26 mouse cellular contexts compared by ENCODE assay signal in genomic region chr12:76484881-76485280, GRCm38 (mm10). TPM values are rescaled to one million over a fixed set of nuclear protein-coding genes. Genes with fewer than 3 reads are reported as not detected.
DNase-seq lines count a peak whose midpoint lies in the region; ATAC-seq and TF ChIP-seq lines count a peak whose summit lies in the region.
"Had no signal": no experiment of that assay in that cellular context is flagged by ENCODE, and none has a peak within 500 bp of the region (broad histone marks: within the 10 kb centered on the region; RNA-seq: fewer than 3 reads in every experiment).

No protein-coding gene starts in this region.

- peaks cover 14% of the 10 kb centered on the region for H3K4me1 ChIP-seq in kidney, embryonic 16.5 days (ENCODE audit: insufficient read depth, low read length)
- H3K4me1 ChIP-seq in kidney, embryonic 14.5 days (ENCODE audit: control insufficient read depth, insufficient read depth, low read length), result peaks cover 4% of the 10 kb centered on the region; the same call in 1 of the 2 replicates
- peaks cover 6% of the 10 kb centered on the region; the same call in 1 of the 2 replicates for H3K4me1 ChIP-seq in lung, postnatal 0 days (ENCODE audit: insufficient read depth, low read depth, low read length)
- H3K4me1 ChIP-seq in stomach, embryonic 14.5 days (ENCODE audit: control insufficient read depth, insufficient read depth, low read length), result peaks cover 9% of the 10 kb centered on the region; the same call in 1 of the 2 replicates
- H3K4me1 ChIP-seq: forebrain, embryonic 13.5 days; limb, embryonic 10.5 days; liver, embryonic 13.5 days; neural tube, embryonic 12.5 days had no signal

- no peaks in the 10 kb centered on the region for H3K9me3 ChIP-seq in kidney, embryonic 16.5 days (ENCODE audit: low read length)
- H3K9me3 ChIP-seq in kidney, embryonic 14.5 days (ENCODE audit: control insufficient read depth, low read length), result no peaks in the 10 kb centered on the region
- H3K9me3 ChIP-seq in lung, postnatal 0 days (ENCODE audit: low read length), result no peaks in the 10 kb centered on the region
- no peaks in the 10 kb centered on the region for H3K9me3 ChIP-seq in stomach, embryonic 14.5 days (ENCODE audit: control insufficient read depth, low read depth, low read length)
- H3K9me3 ChIP-seq: forebrain, embryonic 13.5 days; limb, embryonic 10.5 days; limb, embryonic 15.5 days; liver, embryonic 13.5 days; neural tube, embryonic 12.5 days had no signal

- DNase-seq in lung, postnatal 0 days (ENCODE audit: low spot score), result no peak
- DNase-seq in lung, postnatal 14 days, result no peak
- no peak for DNase-seq in thymus, postnatal 14 days
- DNase-seq in embryo, embryonic 10.5 days (ENCODE audit: low spot score), result no peak
- DNase-seq: B cell, adult 2 months; cerebellum, adult 2 months; cerebellum, postnatal 14 days; gastrocnemius, postnatal 25 days; heart, adult 18-20 months; kidney, postnatal 14 days; layer of hippocampus, adult 9-11 months; liver, embryonic 13.5 days; lung, adult 18-20 months; right cerebral cortex, adult 18-20 months; spleen, adult 18-20 months had no signal

- TF ChIP-seq EP300 in lung, postnatal 0 days (IDR thresholded peaks at IDR 0.05), result no peak

- no peak for TF ChIP-seq CTCF in lung, postnatal 0 days (IDR thresholded peaks at IDR 0.05)

- 15% methylated on average over 4 of the region's 4 CpGs for WGBS in kidney, embryonic 16.5 days
- WGBS in kidney, embryonic 14.5 days, result 14% methylated on average over 4 of the region's 4 CpGs
- WGBS in lung, postnatal 0 days, result 16% methylated on average over 4 of the region's 4 CpGs
- 16% methylated on average over 4 of the region's 4 CpGs for WGBS in stomach, embryonic 14.5 days

- H3K36me3 ChIP-seq in kidney, embryonic 16.5 days (ENCODE audit: insufficient read depth, low read length), result no peaks in the 10 kb centered on the region
- no peaks in the 10 kb centered on the region for H3K36me3 ChIP-seq in kidney, embryonic 14.5 days (ENCODE audit: control insufficient read depth, insufficient read depth, low read length)
- no peaks in the 10 kb centered on the region for H3K36me3 ChIP-seq in lung, postnatal 0 days (ENCODE audit: insufficient read depth, low read length)
- no peaks in the 10 kb centered on the region for H3K36me3 ChIP-seq in stomach, embryonic 14.5 days (ENCODE audit: control insufficient read depth, insufficient read depth, low read length)
- H3K36me3 ChIP-seq: heart, embryonic 12.5 days; limb, embryonic 10.5 days; limb, embryonic 15.5 days; liver, embryonic 13.5 days; neural tube, embryonic 12.5 days had no signal

- ATAC-seq in kidney, embryonic 16.5 days (ENCODE audit: low FRiP score, low TSS enrichment), result 0 out of 2 replicates have a peak, but pooled peaks have one; percentile 58
- ATAC-seq in kidney, embryonic 14.5 days (ENCODE audit: low FRiP score, low TSS enrichment), result no peak; the same call in 1 of the 2 replicates
- 0 out of 2 replicates have a peak, but pooled peaks have one; percentile 43 for ATAC-seq in lung, postnatal 0 days
- ATAC-seq in stomach, embryonic 14.5 days (ENCODE audit: insufficient number of reproducible peaks, insufficient read depth, low FRiP score, low read depth), result no peak
- ATAC-seq: forebrain, embryonic 13.5 days had no signal

- H3K9ac ChIP-seq in kidney, embryonic 16.5 days (replicated peaks; ENCODE audit: low read length), result no peak overlapping the region; the same call in 1 of the 2 replicates
- H3K9ac ChIP-seq in kidney, embryonic 14.5 days (ENCODE audit: low read depth, low read length), result no peak overlapping the region
- no peak overlapping the region for H3K9ac ChIP-seq in lung, postnatal 0 days (replicated peaks; ENCODE audit: low read depth)
- no peak overlapping the region for H3K9ac ChIP-seq in stomach, embryonic 14.5 days (replicated peaks; ENCODE audit: low read depth, low read length)
- H3K9ac ChIP-seq: forebrain, embryonic 13.5 days; heart, embryonic 12.5 days; hindbrain, embryonic 14.5 days; limb, embryonic 15.5 days; liver, embryonic 13.5 days; neural tube, embryonic 12.5 days had no signal

- no peak overlapping the region for H3K4me3 ChIP-seq in kidney, embryonic 16.5 days (ENCODE audit: low read length)
- no peak overlapping the region for H3K4me3 ChIP-seq in kidney, embryonic 14.5 days (ENCODE audit: low read length)
- H3K4me3 ChIP-seq in lung, postnatal 0 days (ENCODE audit: low read depth, low read length), result no peak overlapping the region
- no peak overlapping the region for H3K4me3 ChIP-seq in stomach, embryonic 14.5 days (ENCODE audit: low read depth, low read length)
- H3K4me3 ChIP-seq: forebrain, embryonic 13.5 days; heart, embryonic 12.5 days; limb, embryonic 10.5 days; limb, embryonic 15.5 days; liver, embryonic 13.5 days; myocyte; neural tube, embryonic 12.5 days had no signal

- H3K4me2 ChIP-seq in kidney, embryonic 16.5 days (replicated peaks; ENCODE audit: low read depth, low read length), result no peak overlapping the region
- H3K4me2 ChIP-seq in kidney, embryonic 14.5 days (replicated peaks; ENCODE audit: low read depth, low read length), result no peak overlapping the region
- no peak overlapping the region for H3K4me2 ChIP-seq in lung, postnatal 0 days (replicated peaks; ENCODE audit: low read depth, low read length)
- no peak overlapping the region for H3K4me2 ChIP-seq in stomach, embryonic 14.5 days (replicated peaks; ENCODE audit: low read depth, low read length)
- H3K4me2 ChIP-seq: forebrain, embryonic 13.5 days; heart, embryonic 12.5 days; hindbrain, embryonic 14.5 days; limb, embryonic 15.5 days; liver, embryonic 13.5 days; midbrain, embryonic 11.5 days; neural tube, embryonic 12.5 days had no signal

- no peaks in the 10 kb centered on the region for H3K27me3 ChIP-seq in kidney, embryonic 16.5 days (ENCODE audit: insufficient read depth, low read length)
- H3K27me3 ChIP-seq in kidney, embryonic 14.5 days (ENCODE audit: control insufficient read depth, insufficient read depth, low read length), result no peaks in the 10 kb centered on the region
- H3K27me3 ChIP-seq in lung, postnatal 0 days (replicated peaks; ENCODE audit: insufficient read depth, low read length), result no peaks in the 10 kb centered on the region
- no peaks in the 10 kb centered on the region for H3K27me3 ChIP-seq in stomach, embryonic 14.5 days (ENCODE audit: control insufficient read depth, insufficient read depth, low read length)
- H3K27me3 ChIP-seq: forebrain, embryonic 13.5 days; heart, embryonic 12.5 days; limb, embryonic 15.5 days; liver, embryonic 13.5 days; neural tube, embryonic 12.5 days had no signal

- H3K27ac ChIP-seq in kidney, embryonic 16.5 days (ENCODE audit: low read length), result peak overlapping the region; percentile 23; the same call in 1 of the 2 replicates
- H3K27ac ChIP-seq in kidney, embryonic 14.5 days (ENCODE audit: low read depth, low read length), result no peak overlapping the region; the same call in 1 of the 2 replicates
- H3K27ac ChIP-seq in lung, postnatal 0 days (ENCODE audit: low read length), result no peak overlapping the region
- peak overlapping the region; percentile 74 for H3K27ac ChIP-seq in stomach, embryonic 14.5 days (ENCODE audit: low read length)
- H3K27ac ChIP-seq: forebrain, embryonic 13.5 days; hindbrain, embryonic 14.5 days; limb, embryonic 10.5 days; limb, embryonic 15.5 days; liver, embryonic 13.5 days; neural tube, embryonic 12.5 days had no signal

RNA-seq across cellular contexts. Expression of gene Plekhg3, which starts 45.8 kb away (rescaled TPM):
- 23.0 and 24.8 TPM in 2 replicates for polyA plus RNA-seq in kidney, embryonic 16.5 days (2015; fragmentation: Nextera tagmentation; extraction: Ambion mirVana)
- polyA plus RNA-seq in kidney, embryonic 14.5 days (2014; fragmentation: Nextera tagmentation; extraction: Ambion mirVana), result 7.9 and 15.1 TPM in 2 replicates
- polyA plus RNA-seq in lung, postnatal 0 days (2015; fragmentation: Nextera tagmentation; extraction: Ambion mirVana), result 2.1 and 2.9 TPM in 2 replicates
- polyA plus RNA-seq in stomach, embryonic 14.5 days (2014; fragmentation: Nextera tagmentation; extraction: Ambion mirVana), result 13.8 TPM in 2 replicates

Comparison
In these comparisons a context has a peak if more than half of its experiments do, and no peak if none do; other contexts are left out.
1. ATAC-seq: peak in kidney, embryonic 16.5 days (single experiment) and lung, postnatal 0 days (single experiment); none in kidney, embryonic 14.5 days (single experiment) and stomach, embryonic 14.5 days (single experiment).
2. H3K27ac ChIP-seq: peak in kidney, embryonic 16.5 days (single experiment) and stomach, embryonic 14.5 days (single experiment); none in kidney, embryonic 14.5 days (single experiment) and lung, postnatal 0 days (single experiment).